Mouse (Mus musculus) thymus, adult 18-20 months (tissue): ENCODE data around the gene Hspa2.
"Not testable (repeated sequence)": the region's sequence is repeated elsewhere in the genome, so short reads cannot be mapped to it uniquely, and the experiment has no call there.

Experiments
- DNase-seq, 2 experiments: peaks; one replicate each; pipeline ENCODE4 v3.0.0; 2022; ENCODE audit warnings: mixed read lengths in 2 of 2

Hspa2 gene

GRCm38 (mm10) chr12:76435084-76435483 is 31.1 kb downstream of the Hspa2 start:
- no peak for DNase-seq

- no peak for DNase-seq
These were observed 31.6 kb downstream of the Hspa2 start for GRCm38 (mm10) chr12:76435549-76435948.

GRCm38 (mm10) chr12:76443488-76443887 is 39.5 kb downstream of the Hspa2 start:
- not testable (repeated sequence) for DNase-seq

GRCm38 (mm10) chr12:76444359-76444772 is 40.4 kb downstream of the Hspa2 start:
- no peak for DNase-seq

GRCm38 (mm10) chr12:76444862-76445261 is 40.9 kb downstream of the Hspa2 start:
- DNase-seq = no peak

GRCm38 (mm10) chr12:76446201-76446600 is 42.2 kb downstream of the Hspa2 start:
- DNase-seq = no peak

GRCm38 (mm10) chr12:76448127-76448526 is 44.2 kb downstream of the Hspa2 start:
- no peak for DNase-seq

- no peak for DNase-seq
These were observed 48.2 kb downstream of the Hspa2 start for GRCm38 (mm10) chr12:76452203-76452602.
